Mouse (Mus musculus): ENCODE measurements around the gene Ddc.

The Ddc gene

GRCm38 (mm10) chr11:11897645-11898357 lies at the start of gene Ddc:
Ddc (minus strand) TSS chr11:11898144.
- DNase-seq (ENCODE audit: low read depth, low spot score): no peak

- no peak for DNase-seq (ENCODE audit: low read depth, low spot score)
These were observed 47.8 kb upstream of the Ddc start for GRCm38 (mm10) chr11:11945766-11946165.

- DNase-seq (ENCODE audit: low read depth, low spot score): no peak
These were observed 46.9 kb upstream of the Ddc start for GRCm38 (mm10) chr11:11944814-11945213.

- DNase-seq (ENCODE audit: low read depth, low spot score): no peak
These were observed 46.1 kb upstream of the Ddc start for GRCm38 (mm10) chr11:11944082-11944349.

GRCm38 (mm10) chr11:11943240-11944081 lies 45.5 kb upstream of the Ddc start:
- no peak for DNase-seq (ENCODE audit: low read depth, low spot score)

- DNase-seq (ENCODE audit: low read depth, low spot score): no peak
These were observed 44.6 kb upstream of the Ddc start for GRCm38 (mm10) chr11:11942320-11943217.

GRCm38 (mm10) chr11:11940833-11941681 lies 43.1 kb upstream of the Ddc start:
- DNase-seq (ENCODE audit: low read depth, low spot score): no peak

- DNase-seq (ENCODE audit: low read depth, low spot score): no peak
These were observed 41.7 kb upstream of the Ddc start for GRCm38 (mm10) chr11:11939611-11940010.

- DNase-seq (ENCODE audit: low read depth, low spot score): no peak
These were observed 40.6 kb upstream of the Ddc start for GRCm38 (mm10) chr11:11938591-11938990.

GRCm38 (mm10) chr11:11937340-11938030 lies 39.5 kb upstream of the Ddc start:
- no peak for DNase-seq (ENCODE audit: low read depth, low spot score)

GRCm38 (mm10) chr11:11934808-11935207 lies 36.9 kb upstream of the Ddc start:
- DNase-seq (ENCODE audit: low read depth, low spot score): no peak

GRCm38 (mm10) chr11:11932102-11932789 lies 34.3 kb upstream of the Ddc start:
- no peak for DNase-seq (ENCODE audit: low read depth, low spot score)

- DNase-seq (ENCODE audit: low read depth, low spot score): no peak
These were observed 33.7 kb upstream of the Ddc start for GRCm38 (mm10) chr11:11931688-11932087.

GRCm38 (mm10) chr11:11930527-11930926 lies 32.6 kb upstream of the Ddc start:
- no peak for DNase-seq (ENCODE audit: low read depth, low spot score)

GRCm38 (mm10) chr11:11929059-11929458 lies 31.1 kb upstream of the Ddc start:
- no peak for DNase-seq (ENCODE audit: low read depth, low spot score)

GRCm38 (mm10) chr11:11928586-11928985 lies 30.6 kb upstream of the Ddc start:
- DNase-seq (ENCODE audit: low read depth, low spot score): no peak

- DNase-seq (ENCODE audit: low read depth, low spot score): no peak
These were observed 26.0 kb upstream of the Ddc start for GRCm38 (mm10) chr11:11923900-11924299.

- DNase-seq (ENCODE audit: low read depth, low spot score): no peak
These were observed 25.4 kb upstream of the Ddc start for GRCm38 (mm10) chr11:11923345-11923744.

GRCm38 (mm10) chr11:11922106-11922505 lies 24.2 kb upstream of the Ddc start:
- DNase-seq (ENCODE audit: low read depth, low spot score): no peak

All from forelimb bud, embryonic 11.5 days (tissue).